Mouse (Mus musculus): ENCODE results near the gene C1qb. TPM values are rescaled to one million over a fixed set of nuclear protein-coding genes. Genes with fewer than 3 reads are reported as not detected.

The C1qb gene
- polyA plus RNA-seq, 1 experiment from 2014 or later = 71.1 TPM

- WGBS = 62% methylated on average over 7 of the region's 7 CpGs
- no peaks in the 10 kb centered on the region for H3K27me3 ChIP-seq (ENCODE audit: control insufficient read depth, insufficient read depth, low read length)
- H3K4me3 ChIP-seq (ENCODE audit: low read depth, low read length) = no peak overlapping the region
- H3K4me2 ChIP-seq (replicated peaks; ENCODE audit: low read depth, low read length) = no peak overlapping the region
- H3K9me3 ChIP-seq (ENCODE audit: control insufficient read depth, low read depth, low read length) = no peaks in the 10 kb centered on the region
- H3K9ac ChIP-seq (replicated peaks; ENCODE audit: low read depth, low read length) = no peak overlapping the region
- ATAC-seq (ENCODE audit: insufficient number of reproducible peaks, insufficient read depth, low FRiP score, low read depth) = no peak
- no peaks in the 10 kb centered on the region for H3K36me3 ChIP-seq (ENCODE audit: control insufficient read depth, insufficient read depth, low read length)
- H3K4me1 ChIP-seq (ENCODE audit: control insufficient read depth, insufficient read depth, low read length) = peaks cover 13% of the 10 kb centered on the region; the same call in 1 of the 2 replicates
- H3K27ac ChIP-seq (ENCODE audit: low read length) = no peak overlapping the region
Observed at GRCm38 (mm10) chr4:136899154-136899553, 13.2 kb upstream of the C1qb start.

- H3K9ac ChIP-seq (replicated peaks; ENCODE audit: low read depth, low read length) = no peak within 1 kb of the TSS
- no peaks in the 10 kb centered on the region for H3K9me3 ChIP-seq (ENCODE audit: control insufficient read depth, low read depth, low read length)
- peaks cover 13% of the 10 kb centered on the region; the same call in 1 of the 2 replicates for H3K4me1 ChIP-seq (ENCODE audit: control insufficient read depth, insufficient read depth, low read length)
- no peak within 1 kb of the TSS for H3K4me2 ChIP-seq (replicated peaks; ENCODE audit: low read depth, low read length)
- no peaks in the 10 kb centered on the region for H3K36me3 ChIP-seq (ENCODE audit: control insufficient read depth, insufficient read depth, low read length)
- no peak within 1 kb of the TSS for H3K4me3 ChIP-seq (ENCODE audit: low read depth, low read length)
- H3K27me3 ChIP-seq (ENCODE audit: control insufficient read depth, insufficient read depth, low read length) = no peaks in the 10 kb centered on the region
- ATAC-seq (ENCODE audit: insufficient number of reproducible peaks, insufficient read depth, low FRiP score, low read depth) = no peak
- WGBS = 68% methylated on average over 9 of the region's 9 CpGs
- peak within 1 kb of the TSS; percentile 30; the same call in 1 of the 2 replicates for H3K27ac ChIP-seq (ENCODE audit: low read length)
Observed at GRCm38 (mm10) chr4:136898637-136899036, 12.7 kb upstream of the C1qb start, which contains the start of gene C1qa. Gene C1qa, minus strand, starts transcription at chr4:136898803.

- no peaks in the 10 kb centered on the region for H3K27me3 ChIP-seq (ENCODE audit: control insufficient read depth, insufficient read depth, low read length)
- no peak overlapping the region for H3K4me3 ChIP-seq (ENCODE audit: low read depth, low read length)
- H3K36me3 ChIP-seq (ENCODE audit: control insufficient read depth, insufficient read depth, low read length) = no peaks in the 10 kb centered on the region
- peaks cover 13% of the 10 kb centered on the region; the same call in 1 of the 2 replicates for H3K4me1 ChIP-seq (ENCODE audit: control insufficient read depth, insufficient read depth, low read length)
- no peak overlapping the region for H3K9ac ChIP-seq (replicated peaks; ENCODE audit: low read depth, low read length)
- H3K27ac ChIP-seq (ENCODE audit: low read length) = peak overlapping the region; percentile 30; the same call in 1 of the 2 replicates
- H3K9me3 ChIP-seq (ENCODE audit: control insufficient read depth, low read depth, low read length) = no peaks in the 10 kb centered on the region
- no peak overlapping the region for H3K4me2 ChIP-seq (replicated peaks; ENCODE audit: low read depth, low read length)
- peak; percentile 26; the same call in 1 of the 2 replicates for ATAC-seq (ENCODE audit: insufficient number of reproducible peaks, insufficient read depth, low FRiP score, low read depth)
- 16% methylated on average over 9 of the region's 9 CpGs for WGBS
Observed at GRCm38 (mm10) chr4:136898084-136898598, 12.2 kb upstream of the C1qb start.

DNA sequence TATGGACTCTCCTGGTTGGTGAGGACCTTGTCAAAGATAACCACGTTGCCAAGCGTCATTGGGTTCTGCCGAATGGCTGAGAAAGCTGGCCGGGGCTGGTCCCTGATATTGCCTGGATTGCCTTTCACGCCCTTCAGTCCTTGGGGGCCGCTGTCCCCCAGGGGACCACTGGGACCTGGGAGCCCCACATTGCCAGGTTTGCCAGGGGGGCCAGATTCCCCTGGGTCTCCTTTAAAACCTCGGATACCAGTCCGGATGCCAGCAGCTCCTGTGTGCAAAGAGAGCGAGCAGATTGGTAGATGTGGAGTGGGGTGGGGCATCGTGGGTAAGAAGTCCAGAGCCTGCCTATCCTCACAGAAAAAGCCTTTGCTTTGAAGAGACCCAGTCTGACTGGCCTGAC is 10.5 kb upstream of the C1qb start:
- no peaks in the 10 kb centered on the region for H3K27me3 ChIP-seq (ENCODE audit: control insufficient read depth, insufficient read depth, low read length)
- no peaks in the 10 kb centered on the region for H3K36me3 ChIP-seq (ENCODE audit: control insufficient read depth, insufficient read depth, low read length)
- H3K27ac ChIP-seq (ENCODE audit: low read length) = no peak overlapping the region
- H3K4me1 ChIP-seq (ENCODE audit: control insufficient read depth, insufficient read depth, low read length) = peaks cover 13% of the 10 kb centered on the region; the same call in 1 of the 2 replicates
- 27% methylated on average over 10 of the region's 10 CpGs for WGBS
- no peak for ATAC-seq (ENCODE audit: insufficient number of reproducible peaks, insufficient read depth, low FRiP score, low read depth)
- no peak overlapping the region for H3K4me3 ChIP-seq (ENCODE audit: low read depth, low read length)
- no peak overlapping the region for H3K9ac ChIP-seq (replicated peaks; ENCODE audit: low read depth, low read length)
- no peaks in the 10 kb centered on the region for H3K9me3 ChIP-seq (ENCODE audit: control insufficient read depth, low read depth, low read length)
- no peak overlapping the region for H3K4me2 ChIP-seq (replicated peaks; ENCODE audit: low read depth, low read length)

- H3K4me1 ChIP-seq (ENCODE audit: control insufficient read depth, insufficient read depth, low read length) = peaks cover 13% of the 10 kb centered on the region; the same call in 1 of the 2 replicates
- H3K27ac ChIP-seq (ENCODE audit: low read length) = no peak overlapping the region
- ATAC-seq (ENCODE audit: insufficient number of reproducible peaks, insufficient read depth, low FRiP score, low read depth) = no peak
- WGBS = 3% methylated on average over 15 of the region's 15 CpGs
- H3K4me3 ChIP-seq (ENCODE audit: low read depth, low read length) = no peak overlapping the region
- no peak overlapping the region for H3K4me2 ChIP-seq (replicated peaks; ENCODE audit: low read depth, low read length)
- H3K9ac ChIP-seq (replicated peaks; ENCODE audit: low read depth, low read length) = no peak overlapping the region
- H3K36me3 ChIP-seq (ENCODE audit: control insufficient read depth, insufficient read depth, low read length) = no peaks in the 10 kb centered on the region
- no peaks in the 10 kb centered on the region for H3K9me3 ChIP-seq (ENCODE audit: control insufficient read depth, low read depth, low read length)
- no peaks in the 10 kb centered on the region for H3K27me3 ChIP-seq (ENCODE audit: control insufficient read depth, insufficient read depth, low read length)
Observed at GRCm38 (mm10) chr4:136895861-136896260, 9.9 kb upstream of the C1qb start.

- Histone ChIP-seq H3K27me3 (ENCODE audit: control insufficient read depth, insufficient read depth, low read length) (no peaks in the 10 kb centered on the region), H3K9me3 (ENCODE audit: control insufficient read depth, low read depth, low read length) (no peaks in the 10 kb centered on the region), H3K4me2 (replicated peaks; ENCODE audit: low read depth, low read length) (no peak overlapping the region), H3K9ac (replicated peaks; ENCODE audit: low read depth, low read length) (no peak overlapping the region), H3K36me3 (ENCODE audit: control insufficient read depth, insufficient read depth, low read length) (no peaks in the 10 kb centered on the region), H3K4me3 (ENCODE audit: low read depth, low read length) (no peak overlapping the region), H3K27ac (ENCODE audit: low read length) (no peak overlapping the region), H3K4me1 (ENCODE audit: control insufficient read depth, insufficient read depth, low read length) (peaks cover 13% of the 10 kb centered on the region; the same call in 1 of the 2 replicates)
- WGBS = 70% methylated on average over 4 of the region's 4 CpGs
- ATAC-seq (ENCODE audit: insufficient number of reproducible peaks, insufficient read depth, low FRiP score, low read depth) = no peak
Observed at GRCm38 (mm10) chr4:136894821-136895220, 8.8 kb upstream of the C1qb start.

GRCm38 (mm10) chr4:136893691-136894543 is 7.9 kb upstream of the C1qb start:
- WGBS = 4% methylated on average over 9 of the region's 9 CpGs

GRCm38 (mm10) chr4:136892811-136893210 is 6.8 kb upstream of the C1qb start, which contains the start of gene C1qc:
Gene C1qc, minus strand, starts transcription at chr4:136893065.
- Histone ChIP-seq H3K4me3 (ENCODE audit: low read depth, low read length) (no peak within 1 kb of the TSS), H3K36me3 (ENCODE audit: control insufficient read depth, insufficient read depth, low read length) (no peaks in the 10 kb centered on the region), H3K9ac (replicated peaks; ENCODE audit: low read depth, low read length) (no peak within 1 kb of the TSS), H3K4me2 (replicated peaks; ENCODE audit: low read depth, low read length) (no peak within 1 kb of the TSS), H3K9me3 (ENCODE audit: control insufficient read depth, low read depth, low read length) (no peaks in the 10 kb centered on the region), H3K27me3 (ENCODE audit: control insufficient read depth, insufficient read depth, low read length) (no peaks in the 10 kb centered on the region), H3K27ac (ENCODE audit: low read length) (no peak within 1 kb of the TSS), H3K4me1 (ENCODE audit: control insufficient read depth, insufficient read depth, low read length) (peaks cover 7% of the 10 kb centered on the region; the same call in 1 of the 2 replicates)
- WGBS = 58% methylated on average over 5 of the region's 5 CpGs
- ATAC-seq (ENCODE audit: insufficient number of reproducible peaks, insufficient read depth, low FRiP score, low read depth) = no peak

More at GRCm38 (mm10) chr4:136893691-136894543, 7.9 kb upstream of the C1qb start:
- peaks cover 13% of the 10 kb centered on the region; the same call in 1 of the 2 replicates for H3K4me1 ChIP-seq (ENCODE audit: control insufficient read depth, insufficient read depth, low read length)
- H3K27ac ChIP-seq (ENCODE audit: low read length) = no peak overlapping the region
- no peak for ATAC-seq (ENCODE audit: insufficient number of reproducible peaks, insufficient read depth, low FRiP score, low read depth)
- no peaks in the 10 kb centered on the region for H3K9me3 ChIP-seq (ENCODE audit: control insufficient read depth, low read depth, low read length)
- H3K4me2 ChIP-seq (replicated peaks; ENCODE audit: low read depth, low read length) = no peak overlapping the region
- H3K9ac ChIP-seq (replicated peaks; ENCODE audit: low read depth, low read length) = no peak overlapping the region
- no peaks in the 10 kb centered on the region for H3K27me3 ChIP-seq (ENCODE audit: control insufficient read depth, insufficient read depth, low read length)
- no peak overlapping the region for H3K4me3 ChIP-seq (ENCODE audit: low read depth, low read length)
- no peaks in the 10 kb centered on the region for H3K36me3 ChIP-seq (ENCODE audit: control insufficient read depth, insufficient read depth, low read length)

Measured in stomach, embryonic 14.5 days (tissue).